Mouse (Mus musculus) cerebellum, adult 2 months (tissue): ENCODE results near the gene Pde9a.

Source experiments
- CTCF ChIP-seq: fragments of 200-500 bp; IDR thresholded peaks from 2 replicates; pipeline ENCODE4 v1.5.1; 2011; ENCODE audit warnings: low read depth, mild to moderate bottlenecking, control low read depth, low read length, moderate library complexity, borderline replicate concordance; ENCODE audit not compliant: insufficient read depth
- POLR2A ChIP-seq: fragments of 200-500 bp; IDR thresholded peaks from 2 replicates; pipeline ENCODE4 v1.6.1; 2011; ENCODE audit warnings: low read length, control low read depth, borderline replicate concordance; ENCODE audit not compliant: insufficient read depth

DNA sequence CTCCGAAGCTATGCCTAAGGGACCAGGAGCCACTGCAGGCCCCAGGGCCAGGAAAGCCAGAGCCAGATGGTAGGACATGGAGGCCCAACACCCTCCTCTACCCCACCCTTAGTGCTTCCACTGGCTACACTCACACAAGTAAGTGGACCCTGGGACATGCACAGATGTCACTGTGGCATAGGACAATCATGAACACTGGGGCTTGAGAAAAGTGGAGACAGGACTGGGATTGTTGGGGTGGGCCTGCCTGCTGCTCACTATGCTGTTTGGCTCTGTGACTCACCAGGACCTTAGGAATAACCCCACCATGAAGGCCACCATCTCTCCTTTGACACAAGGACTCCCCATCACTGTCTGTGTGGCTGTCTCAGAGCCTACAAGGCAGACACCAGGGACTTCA lies 109.0 kb downstream of the Pde9a start:
- TF ChIP-seq CTCF = no peak
- TF ChIP-seq POLR2A = no peak
